Mouse (Mus musculus) hindbrain, embryonic 12.5 days (tissue): ENCODE data around the gene Slc2a9. TPM values are rescaled to one million over a fixed set of nuclear protein-coding genes. Genes with fewer than 3 reads are reported as not detected.

Source experiments
- ATAC-seq: fragments of 200-750 bp; cut with Nextera tagmentation; 2 replicates; pipeline ENCODE4 v1.8.0; 2017; ENCODE audit warnings: moderate TSS enrichment; ENCODE audit not compliant: low FRiP score
- H3K27ac ChIP-seq: fragments of 300-500 bp; sonication (generic); 2 replicates; pipeline ENCODE4 v1.5.1; 2016; ENCODE audit warnings: mild to moderate bottlenecking
- H3K27me3 ChIP-seq: fragments of 300-500 bp; sonication (generic); 2 replicates; pipeline ENCODE4 v1.6.1; 2016; ENCODE audit warnings: mild to moderate bottlenecking
- H3K36me3 ChIP-seq: fragments of 300-500 bp; sonication (generic); 2 replicates; pipeline ENCODE4 v1.6.1; 2016; ENCODE audit warnings: mild to moderate bottlenecking
- H3K4me1 ChIP-seq: fragments of 300-500 bp; sonication (generic); 2 replicates; pipeline ENCODE4 v1.6.1; 2016
- H3K4me2 ChIP-seq: fragments of 300-500 bp; sonication (generic); replicated peaks from 2 replicates; pipeline ENCODE4 v1.6.1; 2016; ENCODE audit warnings: mild to moderate bottlenecking
- H3K4me3 ChIP-seq: fragments of 300-500 bp; sonication (generic); 2 replicates; pipeline ENCODE4 v1.5.1; 2016; ENCODE audit warnings: mild to moderate bottlenecking
- H3K9ac ChIP-seq: fragments of 300-500 bp; sonication (generic); 2 replicates; pipeline ENCODE4 v1.6.1; 2016; ENCODE audit warnings: mild to moderate bottlenecking, moderate library complexity
- H3K9me3 ChIP-seq: fragments of 300-500 bp; sonication (generic); replicated peaks from 2 replicates; pipeline ENCODE4 v1.6.1; 2016; ENCODE audit warnings: mild to moderate bottlenecking
- WGBS: fragments of 180-500 bp; shearing (Covaris S2); methylation state at CpG from one replicate; pipeline ENCODE4 v1.1.7; 2016; 5-methylcytosine and 5-hydroxymethylcytosine counted together
- polyA plus RNA-seq: library from polyadenylated mRNA; unstranded; fragments of >200 nt; fragmentation: Nextera tagmentation; extraction: Ambion mirVana; gene quantifications from 2 replicates; pipeline ENCODE4 v1.2.1, GENCODE M21; 2016

Gene Slc2a9
- 0.15 and 0.61 TPM in 2 replicates for polyA plus RNA-seq

- no peak within 1 kb of the TSS for H3K4me3 ChIP-seq
- H3K27me3 ChIP-seq: no peaks in the 10 kb centered on the region
- no peak within 1 kb of the TSS for H3K9ac ChIP-seq
- H3K4me1 ChIP-seq: peaks cover 5% of the 10 kb centered on the region; the same call in 1 of the 2 replicates
- ATAC-seq: no peak
- no peak within 1 kb of the TSS for H3K4me2 ChIP-seq
- 93% methylated on average over 4 of the region's 4 CpGs for WGBS
- no peaks in the 10 kb centered on the region for H3K9me3 ChIP-seq
- H3K36me3 ChIP-seq: no peaks in the 10 kb centered on the region
- no peak within 1 kb of the TSS for H3K27ac ChIP-seq
Measured at GRCm38 (mm10) chr5:38502992-38503391, at the start of gene Slc2a9. Gene Slc2a9, minus strand, starts transcription at chr5:38503143.

GRCm38 (mm10) chr5:38552615-38553014, 49.7 kb upstream of the Slc2a9 start:
- Histone ChIP-seq H3K4me3 (no peak overlapping the region), H3K9me3 (no peaks in the 10 kb centered on the region), H3K27me3 (no peaks in the 10 kb centered on the region), H3K9ac (no peak overlapping the region), H3K4me2 (no peak overlapping the region), H3K36me3 (peaks cover 75% of the 10 kb centered on the region), H3K4me1 (peaks cover 10% of the 10 kb centered on the region), H3K27ac (no peak overlapping the region)
- WGBS: 92% methylated on average over 3 of the region's 3 CpGs
- no peak for ATAC-seq

- WGBS: 100% methylated on average over 1 of the region's 1 CpGs
- Histone ChIP-seq H3K4me3 (no peak overlapping the region), H3K9me3 (no peaks in the 10 kb centered on the region), H3K27me3 (no peaks in the 10 kb centered on the region), H3K4me1 (peaks cover 10% of the 10 kb centered on the region), H3K4me2 (no peak overlapping the region), H3K36me3 (peaks cover 84% of the 10 kb centered on the region), H3K27ac (no peak overlapping the region), H3K9ac (no peak overlapping the region)
- ATAC-seq: no peak
Measured at GRCm38 (mm10) chr5:38550221-38550768, 47.4 kb upstream of the Slc2a9 start.

- Histone ChIP-seq H3K4me3 (no peak overlapping the region), H3K9ac (no peak overlapping the region), H3K9me3 (no peaks in the 10 kb centered on the region), H3K27ac (no peak overlapping the region), H3K36me3 (peaks cover 84% of the 10 kb centered on the region), H3K27me3 (no peaks in the 10 kb centered on the region), H3K4me1 (peaks cover 10% of the 10 kb centered on the region), H3K4me2 (no peak overlapping the region)
- ATAC-seq: no peak
- WGBS: 81% methylated on average over 3 of the region's 3 CpGs
Measured at GRCm38 (mm10) chr5:38549461-38549909, 46.5 kb upstream of the Slc2a9 start.

- Histone ChIP-seq H3K27ac (no peak overlapping the region), H3K9me3 (no peaks in the 10 kb centered on the region), H3K4me1 (peaks cover 7% of the 10 kb centered on the region; the same call in 1 of the 2 replicates), H3K27me3 (no peaks in the 10 kb centered on the region), H3K9ac (no peak overlapping the region), H3K4me2 (no peak overlapping the region), H3K36me3 (peaks cover 95% of the 10 kb centered on the region), H3K4me3 (no peak overlapping the region)
- 62% methylated on average over 6 of the region's 6 CpGs for WGBS
- ATAC-seq: no peak
Measured at GRCm38 (mm10) chr5:38547375-38547774, 44.4 kb upstream of the Slc2a9 start.

- Histone ChIP-seq H3K4me3 (no peak overlapping the region), H3K36me3 (peaks cover 100% of the 10 kb centered on the region), H3K4me2 (no peak overlapping the region), H3K9ac (no peak overlapping the region), H3K27me3 (no peaks in the 10 kb centered on the region), H3K4me1 (0 out of 2 replicates have a peak, but pooled peaks cover 3% of the 10 kb centered on the region), H3K9me3 (no peaks in the 10 kb centered on the region), H3K27ac (no peak overlapping the region)
- ATAC-seq: no peak
- WGBS: 87% methylated on average over 5 of the region's 5 CpGs
Measured at GRCm38 (mm10) chr5:38544423-38545415, 41.8 kb upstream of the Slc2a9 start.

GRCm38 (mm10) chr5:38543496-38544217, 40.7 kb upstream of the Slc2a9 start:
- Histone ChIP-seq H3K36me3 (peaks cover 100% of the 10 kb centered on the region), H3K9me3 (no peaks in the 10 kb centered on the region), H3K27ac (no peak overlapping the region), H3K27me3 (no peaks in the 10 kb centered on the region), H3K4me2 (no peak overlapping the region), H3K9ac (no peak overlapping the region), H3K4me3 (no peak overlapping the region), H3K4me1 (no peaks in the 10 kb centered on the region)
- 86% methylated on average over 4 of the region's 4 CpGs for WGBS
- ATAC-seq: no peak

- Histone ChIP-seq H3K27me3 (no peaks in the 10 kb centered on the region), H3K9ac (no peak overlapping the region), H3K27ac (no peak overlapping the region), H3K4me2 (no peak overlapping the region), H3K4me3 (no peak overlapping the region), H3K36me3 (peaks cover 100% of the 10 kb centered on the region), H3K4me1 (no peaks in the 10 kb centered on the region), H3K9me3 (no peaks in the 10 kb centered on the region)
- no peak for ATAC-seq
- WGBS: 97% methylated on average over 3 of the region's 3 CpGs
Measured at GRCm38 (mm10) chr5:38541728-38542127, 38.8 kb upstream of the Slc2a9 start.

- no peak overlapping the region for H3K4me3 ChIP-seq
- H3K4me1 ChIP-seq: no peaks in the 10 kb centered on the region
- peaks cover 100% of the 10 kb centered on the region for H3K36me3 ChIP-seq
- WGBS: 88% methylated on average over 1 of the region's 1 CpGs
- ATAC-seq: no peak
- no peaks in the 10 kb centered on the region for H3K27me3 ChIP-seq
- H3K27ac ChIP-seq: no peak overlapping the region
- no peak overlapping the region for H3K4me2 ChIP-seq
- no peak overlapping the region for H3K9ac ChIP-seq
- H3K9me3 ChIP-seq: no peaks in the 10 kb centered on the region
Measured at GRCm38 (mm10) chr5:38540898-38541297, 38.0 kb upstream of the Slc2a9 start.

- H3K36me3 ChIP-seq: peaks cover 100% of the 10 kb centered on the region
- 83% methylated on average over 8 of the region's 8 CpGs for WGBS
Measured at GRCm38 (mm10) chr5:38538508-38538907, 35.6 kb upstream of the Slc2a9 start.

GRCm38 (mm10) chr5:38537845-38538244, 34.9 kb upstream of the Slc2a9 start:
- Histone ChIP-seq H3K36me3 (peaks cover 99% of the 10 kb centered on the region), H3K27me3 (no peaks in the 10 kb centered on the region), H3K9ac (no peak overlapping the region), H3K27ac (no peak overlapping the region), H3K4me1 (no peaks in the 10 kb centered on the region), H3K9me3 (no peaks in the 10 kb centered on the region), H3K4me2 (no peak overlapping the region), H3K4me3 (no peak overlapping the region)
- no peak for ATAC-seq
- 94% methylated on average over 4 of the region's 4 CpGs for WGBS

More at GRCm38 (mm10) chr5:38538508-38538907, 35.6 kb upstream of the Slc2a9 start:
- Histone ChIP-seq H3K4me1 (no peaks in the 10 kb centered on the region), H3K9ac (no peak overlapping the region), H3K27ac (no peak overlapping the region), H3K27me3 (no peaks in the 10 kb centered on the region), H3K4me2 (no peak overlapping the region), H3K9me3 (no peaks in the 10 kb centered on the region), H3K4me3 (no peak overlapping the region)
- ATAC-seq: no peak

GRCm38 (mm10) chr5:38536822-38537221, 33.9 kb upstream of the Slc2a9 start:
- Histone ChIP-seq H3K36me3 (peaks cover 99% of the 10 kb centered on the region), H3K4me3 (no peak overlapping the region), H3K4me1 (no peaks in the 10 kb centered on the region), H3K4me2 (no peak overlapping the region), H3K9me3 (no peaks in the 10 kb centered on the region), H3K27ac (no peak overlapping the region), H3K27me3 (no peaks in the 10 kb centered on the region), H3K9ac (no peak overlapping the region)
- no peak for ATAC-seq
- 91% methylated on average over 3 of the region's 3 CpGs for WGBS
